Mouse (Mus musculus): ENCODE measurements around the gene Ptch1. TPM values are rescaled to one million over a fixed set of nuclear protein-coding genes. Genes with fewer than 3 reads are reported as not detected.

The Ptch1 gene
- polyA plus RNA-seq, 1 experiment from 2014 or later, result 79.8 TPM

- WGBS, result 30% methylated on average over 25 of the region's 25 CpGs
- no peaks in the 10 kb centered on the region for H3K9me3 ChIP-seq (ENCODE audit: control insufficient read depth, low read depth, low read length)
- ATAC-seq (ENCODE audit: insufficient number of reproducible peaks, insufficient read depth, low FRiP score, low read depth), result peak; percentile 68
- H3K4me2 ChIP-seq (replicated peaks; ENCODE audit: low read depth, low read length), result no peak overlapping the region
- no peak overlapping the region for H3K4me3 ChIP-seq (ENCODE audit: low read depth, low read length)
- H3K9ac ChIP-seq (replicated peaks; ENCODE audit: low read depth, low read length), result no peak overlapping the region; the same call in 1 of the 2 replicates
- peaks cover 63% of the 10 kb centered on the region for H3K4me1 ChIP-seq (ENCODE audit: control insufficient read depth, insufficient read depth, low read length)
- peak overlapping the region; percentile 93 for H3K27ac ChIP-seq (ENCODE audit: low read length)
- no peaks in the 10 kb centered on the region for H3K27me3 ChIP-seq (ENCODE audit: control insufficient read depth, insufficient read depth, low read length)
- peaks cover 79% of the 10 kb centered on the region for H3K36me3 ChIP-seq (ENCODE audit: control insufficient read depth, insufficient read depth, low read length)
Measured at GRCm38 (mm10) chr13:63524608-63525570, 48.5 kb downstream of the Ptch1 start.

- Histone ChIP-seq H3K36me3 (ENCODE audit: control insufficient read depth, insufficient read depth, low read length) (peaks cover 81% of the 10 kb centered on the region), H3K27me3 (ENCODE audit: control insufficient read depth, insufficient read depth, low read length) (no peaks in the 10 kb centered on the region), H3K4me1 (ENCODE audit: control insufficient read depth, insufficient read depth, low read length) (peaks cover 59% of the 10 kb centered on the region), H3K4me3 (ENCODE audit: low read depth, low read length) (no peak overlapping the region), H3K9me3 (ENCODE audit: control insufficient read depth, low read depth, low read length) (no peaks in the 10 kb centered on the region), H3K9ac (replicated peaks; ENCODE audit: low read depth, low read length) (no peak overlapping the region), H3K27ac (ENCODE audit: low read length) (peak overlapping the region; percentile 93), H3K4me2 (replicated peaks; ENCODE audit: low read depth, low read length) (no peak overlapping the region)
- no peak; the same call in 1 of the 2 replicates for ATAC-seq (ENCODE audit: insufficient number of reproducible peaks, insufficient read depth, low FRiP score, low read depth)
- WGBS, result 27% methylated on average over 2 of the region's 2 CpGs
Measured at GRCm38 (mm10) chr13:63524061-63524460, 49.3 kb downstream of the Ptch1 start.

- Histone ChIP-seq H3K9me3 (ENCODE audit: control insufficient read depth, low read depth, low read length) (no peaks in the 10 kb centered on the region), H3K4me2 (replicated peaks; ENCODE audit: low read depth, low read length) (no peak overlapping the region; the same call in 1 of the 2 replicates), H3K4me3 (ENCODE audit: low read depth, low read length) (no peak overlapping the region), H3K27ac (ENCODE audit: low read length) (peak overlapping the region; percentile 93), H3K9ac (replicated peaks; ENCODE audit: low read depth, low read length) (no peak overlapping the region), H3K27me3 (ENCODE audit: control insufficient read depth, insufficient read depth, low read length) (no peaks in the 10 kb centered on the region), H3K36me3 (ENCODE audit: control insufficient read depth, insufficient read depth, low read length) (peaks cover 85% of the 10 kb centered on the region), H3K4me1 (ENCODE audit: control insufficient read depth, insufficient read depth, low read length) (peaks cover 50% of the 10 kb centered on the region)
- WGBS, result 30% methylated on average over 10 of the region's 10 CpGs
- peak; percentile 21; the same call in 1 of the 2 replicates for ATAC-seq (ENCODE audit: insufficient number of reproducible peaks, insufficient read depth, low FRiP score, low read depth)
Measured at GRCm38 (mm10) chr13:63522832-63523231, 50.6 kb downstream of the Ptch1 start.

GRCm38 (mm10) chr13:63520110-63520509, 53.3 kb downstream of the Ptch1 start:
- H3K27ac ChIP-seq (ENCODE audit: low read length), result no peak overlapping the region
- no peak overlapping the region for H3K9ac ChIP-seq (replicated peaks; ENCODE audit: low read depth, low read length)
- H3K27me3 ChIP-seq (ENCODE audit: control insufficient read depth, insufficient read depth, low read length), result no peaks in the 10 kb centered on the region
- WGBS, result 80% methylated on average over 6 of the region's 6 CpGs
- peaks cover 43% of the 10 kb centered on the region for H3K4me1 ChIP-seq (ENCODE audit: control insufficient read depth, insufficient read depth, low read length)
- H3K4me2 ChIP-seq (replicated peaks; ENCODE audit: low read depth, low read length), result no peak overlapping the region
- no peak overlapping the region for H3K4me3 ChIP-seq (ENCODE audit: low read depth, low read length)
- peaks cover 87% of the 10 kb centered on the region for H3K36me3 ChIP-seq (ENCODE audit: control insufficient read depth, insufficient read depth, low read length)
- ATAC-seq (ENCODE audit: insufficient number of reproducible peaks, insufficient read depth, low FRiP score, low read depth), result no peak
- no peaks in the 10 kb centered on the region for H3K9me3 ChIP-seq (ENCODE audit: control insufficient read depth, low read depth, low read length)

GRCm38 (mm10) chr13:63516535-63516934, 56.9 kb downstream of the Ptch1 start:
- peaks cover 25% of the 10 kb centered on the region; the same call in 1 of the 2 replicates for H3K4me1 ChIP-seq (ENCODE audit: control insufficient read depth, insufficient read depth, low read length)
- no peak overlapping the region for H3K9ac ChIP-seq (replicated peaks; ENCODE audit: low read depth, low read length)
- peak overlapping the region; percentile 66; the same call in 1 of the 2 replicates for H3K27ac ChIP-seq (ENCODE audit: low read length)
- H3K9me3 ChIP-seq (ENCODE audit: control insufficient read depth, low read depth, low read length), result no peaks in the 10 kb centered on the region
- peaks cover 90% of the 10 kb centered on the region for H3K36me3 ChIP-seq (ENCODE audit: control insufficient read depth, insufficient read depth, low read length)
- H3K4me2 ChIP-seq (replicated peaks; ENCODE audit: low read depth, low read length), result no peak overlapping the region
- 58% methylated on average over 2 of the region's 2 CpGs for WGBS
- no peak for ATAC-seq (ENCODE audit: insufficient number of reproducible peaks, insufficient read depth, low FRiP score, low read depth)
- no peak overlapping the region for H3K4me3 ChIP-seq (ENCODE audit: low read depth, low read length)
- H3K27me3 ChIP-seq (ENCODE audit: control insufficient read depth, insufficient read depth, low read length), result no peaks in the 10 kb centered on the region

GRCm38 (mm10) chr13:63515542-63515941, 57.9 kb downstream of the Ptch1 start:
- Histone ChIP-seq H3K9ac (replicated peaks; ENCODE audit: low read depth, low read length) (no peak overlapping the region), H3K36me3 (ENCODE audit: control insufficient read depth, insufficient read depth, low read length) (peaks cover 95% of the 10 kb centered on the region), H3K9me3 (ENCODE audit: control insufficient read depth, low read depth, low read length) (no peaks in the 10 kb centered on the region), H3K4me3 (ENCODE audit: low read depth, low read length) (no peak overlapping the region), H3K4me2 (replicated peaks; ENCODE audit: low read depth, low read length) (no peak overlapping the region), H3K27ac (ENCODE audit: low read length) (peak overlapping the region; percentile 79), H3K27me3 (ENCODE audit: control insufficient read depth, insufficient read depth, low read length) (no peaks in the 10 kb centered on the region), H3K4me1 (ENCODE audit: control insufficient read depth, insufficient read depth, low read length) (peaks cover 25% of the 10 kb centered on the region; the same call in 1 of the 2 replicates)
- ATAC-seq (ENCODE audit: insufficient number of reproducible peaks, insufficient read depth, low FRiP score, low read depth), result peak; percentile 62
- WGBS, result 43% methylated on average over 5 of the region's 5 CpGs

GRCm38 (mm10) chr13:63514931-63515360, 58.5 kb downstream of the Ptch1 start:
- Histone ChIP-seq H3K4me2 (replicated peaks; ENCODE audit: low read depth, low read length) (no peak overlapping the region), H3K27ac (ENCODE audit: low read length) (peak overlapping the region; percentile 79), H3K27me3 (ENCODE audit: control insufficient read depth, insufficient read depth, low read length) (no peaks in the 10 kb centered on the region), H3K4me1 (ENCODE audit: control insufficient read depth, insufficient read depth, low read length) (peaks cover 25% of the 10 kb centered on the region; the same call in 1 of the 2 replicates), H3K4me3 (ENCODE audit: low read depth, low read length) (no peak overlapping the region), H3K9me3 (ENCODE audit: control insufficient read depth, low read depth, low read length) (no peaks in the 10 kb centered on the region), H3K9ac (replicated peaks; ENCODE audit: low read depth, low read length) (no peak overlapping the region), H3K36me3 (ENCODE audit: control insufficient read depth, insufficient read depth, low read length) (peaks cover 95% of the 10 kb centered on the region)
- 33% methylated on average over 8 of the region's 8 CpGs for WGBS
- ATAC-seq (ENCODE audit: insufficient number of reproducible peaks, insufficient read depth, low FRiP score, low read depth), result peak; percentile 50

GRCm38 (mm10) chr13:63513374-63514098, 59.9 kb downstream of the Ptch1 start:
- H3K9me3 ChIP-seq (ENCODE audit: control insufficient read depth, low read depth, low read length), result no peaks in the 10 kb centered on the region
- H3K27ac ChIP-seq (ENCODE audit: low read length), result peak overlapping the region; percentile 10; the same call in 1 of the 2 replicates
- no peak overlapping the region for H3K9ac ChIP-seq (replicated peaks; ENCODE audit: low read depth, low read length)
- ATAC-seq (ENCODE audit: insufficient number of reproducible peaks, insufficient read depth, low FRiP score, low read depth), result no peak
- H3K4me2 ChIP-seq (replicated peaks; ENCODE audit: low read depth, low read length), result no peak overlapping the region
- 69% methylated on average over 26 of the region's 26 CpGs for WGBS
- peaks cover 22% of the 10 kb centered on the region; the same call in 1 of the 2 replicates for H3K4me1 ChIP-seq (ENCODE audit: control insufficient read depth, insufficient read depth, low read length)
- H3K4me3 ChIP-seq (ENCODE audit: low read depth, low read length), result no peak overlapping the region
- H3K36me3 ChIP-seq (ENCODE audit: control insufficient read depth, insufficient read depth, low read length), result peaks cover 92% of the 10 kb centered on the region
- H3K27me3 ChIP-seq (ENCODE audit: control insufficient read depth, insufficient read depth, low read length), result no peaks in the 10 kb centered on the region
